Mouse (Mus musculus) brain, embryonic 14.5 days (tissue): ENCODE data around the gene Arhgef39.

Experiments
- CTCF ChIP-seq: fragments of 200-500 bp; IDR thresholded peaks from 2 replicates; pipeline ENCODE4 v1.5.1; 2012; ENCODE audit warnings: inconsistent platforms, mild to moderate bottlenecking, moderate library complexity, borderline replicate concordance; ENCODE audit not compliant: insufficient read depth, insufficient read length; ENCODE audit errors: extremely low read depth
- POLR2A ChIP-seq: fragments of 200-500 bp; IDR thresholded peaks from 2 replicates; pipeline ENCODE4 v1.6.1; 2012; ENCODE audit warnings: mild to moderate bottlenecking, inconsistent platforms, borderline replicate concordance; ENCODE audit not compliant: poor library complexity, insufficient read depth, insufficient read length, severe bottlenecking; ENCODE audit errors: extremely low read depth

- TF ChIP-seq POLR2A = no peak
- no peak for TF ChIP-seq CTCF
Measured at GRCm38 (mm10) chr4:43483535-43484091, 15.9 kb downstream of the Arhgef39 start, which contains the start of gene Sit1.
